Mouse (Mus musculus) intestine, embryonic 14.5 days (tissue): ENCODE data around the gene Rpl4. TPM values are rescaled to one million over a fixed set of nuclear protein-coding genes. Genes with fewer than 3 reads are reported as not detected.
A peak's percentile ranks its signal among the peaks of the same experiment; 100 is the strongest.
"Not testable (repeated sequence)": the region's sequence is repeated elsewhere in the genome, so short reads cannot be mapped to it uniquely, and the experiment has no call there.

ENCODE experiments used
- ATAC-seq: fragments of 200-750 bp; cut with Nextera tagmentation; replicated peaks from 2 replicates; pipeline ENCODE4 v1.8.0; 2017; ENCODE audit warnings: low read depth, moderate number of reproducible peaks, moderate TSS enrichment, moderate library complexity; ENCODE audit not compliant: low FRiP score, low TSS enrichment
- DNase-seq: peaks from one replicate; pipeline ENCODE4 v3.0.0-alpha.2; 2018; ENCODE audit warnings: low spot score
- H3K27ac ChIP-seq: fragments of 300-500 bp; sonication (generic); 2 replicates; pipeline ENCODE4 v1.5.1; 2014; ENCODE audit warnings: low read depth, mild to moderate bottlenecking, control low read depth
- H3K27me3 ChIP-seq: fragments of 300-500 bp; sonication (generic); replicated peaks from 2 replicates; pipeline ENCODE4 v1.6.1; 2014; ENCODE audit warnings: low read length, control low read depth; ENCODE audit not compliant: control insufficient read depth, insufficient read depth
- H3K36me3 ChIP-seq: fragments of 300-500 bp; sonication (generic); 2 replicates; pipeline ENCODE4 v1.6.1; 2014; ENCODE audit warnings: low read length, control low read depth; ENCODE audit not compliant: control insufficient read depth, insufficient read depth
- H3K4me1 ChIP-seq: fragments of 300-500 bp; sonication (generic); replicated peaks from 2 replicates; pipeline ENCODE4 v1.6.1; 2014; ENCODE audit warnings: low read length, control low read depth, mixed read lengths; ENCODE audit not compliant: control insufficient read depth, insufficient read depth
- H3K4me2 ChIP-seq: fragments of 300-500 bp; sonication (generic); 2 replicates; pipeline ENCODE4 v1.6.1; 2014; ENCODE audit warnings: low read length
- H3K4me3 ChIP-seq: fragments of 300-500 bp; sonication (generic); 2 replicates; pipeline ENCODE4 v1.5.1; 2014; ENCODE audit warnings: low read depth, low read length, control low read depth, mixed read lengths
- H3K9ac ChIP-seq: fragments of 300-500 bp; sonication (generic); 2 replicates; pipeline ENCODE4 v1.6.1; 2014; ENCODE audit warnings: mild to moderate bottlenecking, low read length
- H3K9me3 ChIP-seq: fragments of 300-500 bp; sonication (generic); 2 replicates; pipeline ENCODE4 v1.6.1; 2016; ENCODE audit warnings: low read length, control low read depth; ENCODE audit not compliant: control insufficient read depth
- WGBS: fragments of 180-500 bp; shearing (Covaris S2); extraction: QIAGEN DNeasy Blood & Tissue Kit; methylation state at CpG from one replicate; pipeline ENCODE4 v1.1.7; 2014; 5-methylcytosine and 5-hydroxymethylcytosine counted together
- polyA plus RNA-seq: library from polyadenylated mRNA; unstranded; fragments of >200 nt; fragmentation: Nextera tagmentation; extraction: Ambion mirVana; gene quantifications from 2 replicates; pipeline ENCODE4 v1.2.1, GENCODE M21; 2014

Gene Rpl4
- polyA plus RNA-seq, 1 experiment from 2014 or later, result 1,426 TPM

DNA sequence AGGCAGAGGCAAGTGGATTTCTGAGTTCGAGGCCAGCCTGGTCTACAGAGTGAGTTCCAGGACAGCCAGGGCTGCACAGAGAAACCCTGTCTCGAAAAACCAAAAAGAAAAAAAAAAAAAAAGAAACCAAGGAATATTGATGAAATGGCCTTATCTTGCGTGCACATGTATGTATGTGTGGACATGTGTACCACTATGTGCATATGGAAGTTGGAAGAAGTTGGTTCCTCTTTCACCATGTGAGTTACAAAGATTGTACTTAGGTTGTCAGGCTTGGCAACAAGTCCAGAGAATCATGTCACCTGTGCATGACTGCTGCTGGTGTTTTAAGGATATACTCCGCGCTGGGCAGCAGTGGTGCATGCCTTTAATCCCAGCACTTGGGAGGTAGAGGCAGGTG lies 10.1 kb downstream of the Rpl4 start:
- not testable (repeated sequence) for ATAC-seq, H3K27me3 ChIP-seq, H3K4me2 ChIP-seq, H3K9me3 ChIP-seq, H3K4me1 ChIP-seq, H3K4me3 ChIP-seq, H3K9ac ChIP-seq, DNase-seq, H3K27ac ChIP-seq
- WGBS, result 90% methylated on average over 5 of the region's 5 CpGs
- peaks cover 74% of the 10 kb centered on the region for H3K36me3 ChIP-seq

DNA sequence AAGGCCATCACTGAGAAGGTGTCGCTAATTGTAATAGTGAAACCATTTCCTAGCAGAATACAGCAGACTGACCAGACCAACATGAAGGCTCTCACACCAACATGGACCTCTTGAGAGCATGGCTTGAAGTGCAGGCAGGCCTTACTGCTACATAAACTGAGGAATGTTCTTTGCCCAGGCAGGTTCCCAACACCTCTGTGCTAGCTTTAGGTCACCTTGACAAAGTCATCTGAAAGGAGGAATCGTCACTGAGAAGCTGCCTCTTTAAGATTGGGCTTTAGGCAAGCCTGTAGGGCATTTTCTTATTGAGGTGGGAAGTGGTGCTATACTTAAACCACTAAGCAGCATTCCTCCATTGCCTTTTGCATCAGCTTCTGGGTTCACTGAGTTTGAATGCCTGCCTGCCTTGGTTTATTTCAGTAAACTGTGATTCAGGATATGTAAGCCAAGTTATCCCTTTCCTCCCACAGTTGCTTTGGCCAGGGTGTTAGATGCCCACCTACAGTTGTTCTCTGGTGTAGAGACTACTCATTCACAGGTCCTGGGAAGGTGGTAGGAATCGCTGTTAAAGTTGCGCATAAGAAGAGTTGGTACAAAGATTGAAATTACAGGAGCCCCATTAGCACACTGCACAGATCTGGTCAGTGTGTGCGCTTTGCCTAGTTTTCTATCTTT lies 11.1 kb downstream of the Rpl4 start:
- Histone ChIP-seq H3K36me3 (peaks cover 77% of the 10 kb centered on the region), H3K4me3 (no peak overlapping the region), H3K4me1 (peaks cover 4% of the 10 kb centered on the region; the same call in 1 of the 2 replicates), H3K27ac (no peak overlapping the region), H3K27me3 (no peaks in the 10 kb centered on the region), H3K4me2 (no peak overlapping the region), H3K9me3 (no peaks in the 10 kb centered on the region), H3K9ac (no peak overlapping the region)
- 94% methylated on average over 5 of the region's 5 CpGs for WGBS
- DNase-seq (no peak), ATAC-seq (no peak)

DNA sequence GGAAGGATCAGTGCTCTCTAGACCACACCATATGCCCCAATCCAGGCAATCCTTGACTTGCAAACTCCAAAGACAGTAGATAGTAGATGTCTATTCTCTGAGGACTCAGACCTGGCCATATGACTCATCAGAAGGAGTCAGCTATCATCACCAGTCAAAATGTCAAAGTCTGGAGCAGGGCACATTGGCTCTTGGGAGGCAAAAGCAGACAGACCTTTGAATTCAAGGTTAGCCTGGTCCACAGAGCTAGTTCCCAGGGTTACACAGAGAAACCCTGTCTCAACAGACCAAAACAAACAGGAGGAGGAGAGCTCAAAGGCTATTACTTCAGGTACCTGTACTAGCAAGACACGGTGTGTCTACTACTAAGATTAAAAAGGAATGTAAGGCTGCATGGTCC lies 20.7 kb downstream of the Rpl4 start:
- no peak overlapping the region for H3K4me3 ChIP-seq
- 85% methylated on average over 1 of the region's 1 CpGs for WGBS
- no peak overlapping the region for H3K4me2 ChIP-seq
- no peak overlapping the region for H3K9ac ChIP-seq
- no peaks in the 10 kb centered on the region for H3K27me3 ChIP-seq
- no peak for DNase-seq
- no peaks in the 10 kb centered on the region for H3K9me3 ChIP-seq
- H3K36me3 ChIP-seq, result peaks cover 51% of the 10 kb centered on the region
- no peaks in the 10 kb centered on the region; the same call in 1 of the 2 replicates for H3K4me1 ChIP-seq
- ATAC-seq, result no peak
- H3K27ac ChIP-seq, result no peak overlapping the region

DNA sequence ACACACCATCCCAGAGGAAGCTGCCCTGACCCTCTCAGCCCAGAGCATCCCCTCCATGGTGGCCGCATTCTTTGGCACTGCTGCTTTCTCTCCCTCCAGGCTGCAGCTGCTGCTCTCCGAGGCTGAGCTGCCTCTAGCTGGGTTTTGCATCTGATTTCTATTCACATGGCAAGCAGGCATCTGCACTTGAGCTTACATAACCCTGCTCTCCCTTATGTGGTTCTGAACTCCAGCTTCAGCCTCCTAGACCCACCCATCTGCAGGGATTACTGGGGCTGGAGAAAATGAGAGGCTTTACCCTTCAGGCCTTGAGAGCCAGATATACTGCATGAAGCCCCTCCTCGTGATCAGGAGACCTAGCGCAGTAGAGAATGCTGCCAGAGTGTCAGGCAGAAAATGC lies 22.4 kb downstream of the Rpl4 start:
- Histone ChIP-seq H3K4me3 (no peak overlapping the region), H3K9me3 (no peaks in the 10 kb centered on the region), H3K36me3 (peaks cover 38% of the 10 kb centered on the region), H3K4me1 (no peaks in the 10 kb centered on the region; the same call in 1 of the 2 replicates), H3K9ac (no peak overlapping the region), H3K27me3 (no peaks in the 10 kb centered on the region), H3K27ac (no peak overlapping the region; the same call in 1 of the 2 replicates), H3K4me2 (no peak overlapping the region)
- DNase-seq (no peak), ATAC-seq (no peak)
- 61% methylated on average over 4 of the region's 4 CpGs for WGBS

DNA sequence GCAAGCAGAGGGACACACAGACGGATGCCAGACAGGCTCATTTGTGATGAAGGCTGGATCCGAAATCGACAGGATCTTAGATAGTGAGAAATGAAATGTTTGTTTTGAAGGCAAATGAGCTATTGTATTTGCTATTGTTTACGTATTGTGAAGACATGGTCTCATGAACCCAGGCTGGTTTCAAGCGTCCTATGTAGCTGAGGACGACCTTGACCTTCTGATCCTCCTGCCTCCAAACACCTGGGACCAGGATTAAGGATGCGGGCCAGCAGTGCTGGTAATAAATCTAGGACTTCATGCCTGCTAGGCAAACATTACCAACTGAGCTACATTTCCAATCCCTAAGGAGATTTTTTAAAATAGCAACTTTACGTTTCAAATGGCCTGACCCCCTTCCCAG lies 24.3 kb downstream of the Rpl4 start:
- 76% methylated on average over 8 of the region's 8 CpGs for WGBS
- ATAC-seq (no peak), DNase-seq (no peak)
- no peaks in the 10 kb centered on the region; the same call in 1 of the 2 replicates for H3K4me1 ChIP-seq
- H3K4me3 ChIP-seq, result no peak overlapping the region
- no peaks in the 10 kb centered on the region for H3K27me3 ChIP-seq
- no peak overlapping the region for H3K27ac ChIP-seq
- no peak overlapping the region for H3K4me2 ChIP-seq
- no peak overlapping the region for H3K9ac ChIP-seq
- H3K36me3 ChIP-seq, result peaks cover 25% of the 10 kb centered on the region
- H3K9me3 ChIP-seq, result no peaks in the 10 kb centered on the region

DNA sequence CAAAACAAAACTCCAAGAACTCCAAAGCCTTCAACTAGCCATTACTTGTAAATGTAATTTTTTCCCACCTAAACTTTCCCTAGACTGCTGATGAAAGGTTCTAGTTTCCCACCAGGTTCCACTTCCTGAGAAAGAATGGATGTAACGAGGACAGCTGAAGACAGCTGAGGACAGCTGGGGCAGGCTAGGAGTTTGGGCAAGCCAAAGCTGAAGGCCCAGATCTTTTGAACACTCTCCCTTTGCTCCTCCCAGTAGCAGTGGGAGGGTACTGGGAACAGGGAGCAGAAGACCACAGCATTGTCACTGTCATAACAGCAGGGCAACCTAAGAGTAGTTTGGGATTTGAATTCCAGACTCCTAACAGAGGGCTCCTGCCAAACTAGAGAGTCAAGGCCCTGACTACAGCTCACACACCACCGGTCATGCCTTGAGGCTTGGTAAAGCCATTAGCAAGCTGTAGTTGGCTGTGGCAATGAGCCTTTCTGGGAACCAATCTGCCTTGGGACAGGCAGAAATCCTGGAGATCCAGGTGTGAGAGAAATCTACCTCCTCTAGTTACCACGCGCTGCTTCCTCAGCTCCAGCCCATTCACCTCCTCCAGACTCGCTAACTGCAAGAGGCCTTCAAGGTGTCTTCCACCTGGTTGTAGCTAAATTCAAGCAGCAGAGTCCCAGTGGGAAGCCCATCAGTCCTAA lies 25.0 kb downstream of the Rpl4 start:
- Histone ChIP-seq H3K9ac (no peak overlapping the region), H3K27me3 (no peaks in the 10 kb centered on the region), H3K4me3 (no peak overlapping the region), H3K4me1 (no peaks in the 10 kb centered on the region; the same call in 1 of the 2 replicates), H3K27ac (peak overlapping the region; percentile 73), H3K36me3 (peaks cover 25% of the 10 kb centered on the region), H3K4me2 (no peak overlapping the region), H3K9me3 (no peaks in the 10 kb centered on the region)
- ATAC-seq (no peak), DNase-seq (no peak)
- 93% methylated on average over 5 of the region's 5 CpGs for WGBS

DNA sequence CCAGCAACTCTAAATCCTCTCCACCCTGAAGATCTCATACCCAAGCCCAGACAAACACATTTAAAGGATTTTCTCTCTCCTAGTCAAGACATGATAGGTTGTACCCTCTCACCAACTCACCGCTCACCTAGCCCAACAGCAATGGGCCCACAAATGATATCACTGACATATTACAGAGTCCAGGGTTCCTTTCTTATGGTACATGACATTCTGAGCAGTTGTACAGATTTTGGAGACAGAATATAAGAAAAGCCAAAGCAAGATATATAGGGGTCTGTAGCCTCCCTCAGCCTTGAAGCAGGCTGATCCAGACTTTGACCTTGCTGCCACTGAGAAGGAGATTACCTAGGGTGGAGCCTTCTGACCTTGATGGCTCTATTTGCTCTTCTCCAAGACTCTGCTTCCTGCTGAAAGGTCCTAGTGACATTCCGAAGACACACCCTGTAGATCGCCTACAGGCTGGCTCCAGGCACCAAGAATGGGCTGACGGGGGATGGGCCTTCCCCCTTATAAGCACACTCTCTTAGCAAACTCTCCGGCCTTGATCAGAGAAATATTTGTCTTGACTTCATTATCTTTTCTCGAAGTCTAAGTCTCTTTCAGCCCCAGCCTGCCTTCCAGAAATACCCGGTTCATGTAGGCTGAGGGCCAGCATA lies 25.7 kb downstream of the Rpl4 start:
- DNase-seq, H3K9me3 ChIP-seq, ATAC-seq, H3K4me3 ChIP-seq, H3K27me3 ChIP-seq, H3K9ac ChIP-seq, H3K4me2 ChIP-seq, H3K4me1 ChIP-seq: not testable (repeated sequence)
- Histone ChIP-seq H3K27ac (peak overlapping the region; percentile 73), H3K36me3 (peaks cover 24% of the 10 kb centered on the region)
- WGBS, result 74% methylated on average over 7 of the region's 7 CpGs

DNA sequence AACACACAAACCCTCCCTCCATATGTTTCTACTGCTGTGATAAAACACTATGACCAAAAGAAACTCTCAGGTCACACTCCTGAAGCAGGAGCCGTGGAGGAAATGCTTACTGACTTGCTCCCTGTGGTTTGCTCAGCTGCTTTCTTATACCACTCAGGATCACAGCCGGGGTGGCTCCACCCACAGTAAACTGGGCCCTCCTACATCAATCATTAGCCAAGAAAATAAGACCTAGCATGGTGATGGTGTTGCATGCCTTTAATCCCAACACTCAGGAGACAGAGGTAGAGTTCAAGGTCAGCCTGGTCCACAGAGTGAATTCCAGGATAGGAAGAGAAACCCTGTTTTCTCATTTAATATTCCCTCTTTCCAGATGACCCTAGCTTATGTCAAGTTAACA lies 26.7 kb downstream of the Rpl4 start:
- 59% methylated on average over 2 of the region's 2 CpGs for WGBS
- Histone ChIP-seq H3K9me3 (no peaks in the 10 kb centered on the region), H3K27ac (peak overlapping the region; percentile 35), H3K27me3 (no peaks in the 10 kb centered on the region), H3K9ac (no peak overlapping the region), H3K4me2 (no peak overlapping the region), H3K36me3 (peaks cover 31% of the 10 kb centered on the region), H3K4me1 (no peaks in the 10 kb centered on the region; the same call in 1 of the 2 replicates), H3K4me3 (no peak overlapping the region)
- DNase-seq (no peak), ATAC-seq (0 out of 2 replicates have a peak, but pooled peaks have one; percentile 51)
